Mouse (Mus musculus) thymus, postnatal 14 days (tissue): ENCODE measurements around the gene Sptbn1.
A peak's percentile ranks its signal among the peaks of the same experiment; 100 is the strongest.
"Not testable (repeated sequence)": the region's sequence is repeated elsewhere in the genome, so short reads cannot be mapped to it uniquely, and the experiment has no call there.

ENCODE experiments used
- DNase-seq: peaks from one replicate; pipeline ENCODE4 v3.0.0; 2021

The Sptbn1 gene

DNA sequence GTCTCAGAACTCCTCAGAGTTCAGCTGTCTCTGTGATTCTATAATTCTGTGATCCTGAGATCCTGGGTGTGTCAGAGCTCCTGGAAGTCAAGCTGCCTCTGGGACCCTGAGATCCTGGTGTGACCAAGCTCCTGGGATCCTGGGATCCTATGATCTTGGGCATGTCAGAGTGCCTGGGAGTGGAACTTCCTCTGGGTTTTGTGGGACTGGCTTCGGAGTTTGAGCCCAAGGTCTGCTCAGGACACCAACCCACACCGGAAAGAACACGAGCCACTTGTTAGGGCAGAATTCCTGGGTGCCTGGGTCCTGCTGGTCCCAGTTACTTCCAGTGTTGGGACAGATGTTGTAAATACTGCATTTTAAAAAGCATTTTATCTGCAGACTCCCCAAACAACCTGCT lies 12.8 kb downstream of the Sptbn1 start:
- DNase-seq = not testable (repeated sequence)

DNA sequence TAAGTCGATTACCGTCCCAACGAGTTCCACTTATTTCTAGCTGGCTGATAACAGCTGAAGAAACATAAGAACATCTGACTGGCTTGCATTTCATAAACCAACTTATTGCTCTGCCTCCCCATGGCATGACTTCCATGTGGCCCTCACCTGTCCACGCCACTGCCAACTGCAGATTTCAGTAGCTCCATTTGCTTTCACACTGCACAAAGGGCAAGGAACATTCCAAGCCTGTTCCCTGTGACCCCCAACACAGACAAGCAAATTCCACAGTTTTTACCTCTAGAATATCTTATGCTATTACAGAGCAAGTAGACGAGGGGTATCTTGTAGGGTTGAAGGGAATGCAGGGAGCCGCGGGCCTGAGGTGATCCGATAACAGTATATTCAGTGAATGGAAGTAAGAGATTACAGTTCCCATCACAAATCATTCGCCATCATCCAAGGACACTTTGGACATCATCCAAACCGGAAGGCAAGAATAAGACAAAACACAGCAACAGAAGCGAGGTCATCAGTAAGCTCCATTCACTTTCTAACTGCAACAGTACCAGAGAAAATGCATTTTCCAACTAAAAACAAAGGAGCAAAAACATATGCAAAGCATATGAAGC lies 16.6 kb downstream of the Sptbn1 start:
- DNase-seq = no peak

DNA sequence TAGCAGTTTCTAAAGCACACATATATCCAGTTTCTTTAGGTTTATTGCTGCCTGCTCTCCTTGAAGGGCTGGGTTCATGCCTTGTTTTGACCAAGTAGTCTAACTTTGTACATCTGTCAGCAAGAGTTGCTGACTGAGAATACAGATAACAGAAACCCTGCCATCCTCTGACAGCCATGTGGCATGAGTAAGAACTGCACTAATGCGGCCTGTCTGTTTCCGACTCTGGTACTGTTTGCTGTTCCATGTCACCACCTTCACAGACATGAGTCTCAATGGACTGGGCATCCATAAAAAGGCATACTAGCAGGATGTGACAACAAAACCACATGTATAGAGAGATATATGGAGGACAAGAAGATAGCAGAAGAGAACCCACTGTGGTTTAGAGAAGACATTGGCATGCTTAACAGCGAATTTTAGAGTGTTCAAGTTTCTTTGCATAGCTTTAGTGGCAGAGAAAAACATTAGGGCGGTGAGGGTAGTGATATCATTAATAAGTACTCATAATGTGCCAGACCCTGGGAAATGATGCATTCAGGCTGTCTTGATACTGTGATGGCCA lies 18.4 kb downstream of the Sptbn1 start:
- no peak for DNase-seq

DNA sequence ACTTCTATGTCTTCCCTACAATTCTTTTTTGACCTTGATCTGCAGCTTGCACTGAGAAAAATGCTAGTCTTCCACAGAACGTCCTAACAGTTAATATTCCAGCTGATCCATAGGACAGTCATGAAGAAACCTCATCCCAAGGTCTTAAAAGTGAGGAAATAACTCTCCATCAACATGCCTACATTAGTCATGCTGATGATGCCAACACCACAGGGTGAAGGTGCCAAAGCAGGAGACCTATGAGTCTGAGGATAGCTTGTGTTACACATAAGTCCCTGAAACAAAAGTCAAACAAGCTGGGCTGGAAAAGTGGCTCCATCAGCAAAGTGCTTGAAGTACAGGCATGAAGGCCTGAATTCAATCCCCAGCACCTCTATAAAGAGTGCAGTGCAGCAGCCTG lies 20.9 kb downstream of the Sptbn1 start:
- no peak for DNase-seq

DNA sequence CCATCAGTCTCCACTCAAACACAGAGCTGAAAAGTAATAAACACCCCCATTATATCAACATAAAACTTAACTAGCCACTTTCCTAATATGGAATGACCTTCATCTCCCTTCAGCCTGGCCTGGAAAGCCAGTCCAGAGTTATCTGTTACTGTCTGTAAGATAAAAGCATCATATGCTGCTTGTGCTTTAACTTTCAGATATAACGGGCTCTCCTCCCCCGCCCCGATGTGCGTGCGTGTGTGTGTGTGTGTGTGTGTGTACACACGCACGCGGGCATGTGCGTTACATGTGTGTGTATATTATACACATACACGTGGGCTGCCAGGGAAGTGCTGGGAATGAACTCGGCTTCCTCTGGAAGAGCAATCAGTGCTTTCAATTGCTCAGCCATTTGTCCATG lies 21.8 kb downstream of the Sptbn1 start:
- DNase-seq = no peak

DNA sequence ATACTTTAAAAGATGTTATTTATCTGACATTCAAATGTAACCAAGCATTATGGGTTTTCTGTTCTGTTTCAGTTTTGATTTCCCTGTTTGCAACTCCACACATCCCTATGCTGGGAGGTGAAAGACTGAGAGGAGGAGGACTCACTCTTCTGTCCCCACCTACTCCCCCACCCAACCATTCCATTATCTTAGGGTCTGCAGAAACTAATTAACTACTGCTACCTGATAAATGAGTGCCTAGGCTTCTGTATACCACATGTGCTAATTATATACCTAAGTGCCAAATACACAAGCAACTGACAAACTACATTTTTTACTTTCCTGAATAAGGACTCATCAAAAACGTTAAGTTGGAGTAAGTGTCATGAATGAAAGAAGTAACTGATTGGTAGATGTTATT lies 23.8 kb downstream of the Sptbn1 start:
- DNase-seq = no peak

DNA sequence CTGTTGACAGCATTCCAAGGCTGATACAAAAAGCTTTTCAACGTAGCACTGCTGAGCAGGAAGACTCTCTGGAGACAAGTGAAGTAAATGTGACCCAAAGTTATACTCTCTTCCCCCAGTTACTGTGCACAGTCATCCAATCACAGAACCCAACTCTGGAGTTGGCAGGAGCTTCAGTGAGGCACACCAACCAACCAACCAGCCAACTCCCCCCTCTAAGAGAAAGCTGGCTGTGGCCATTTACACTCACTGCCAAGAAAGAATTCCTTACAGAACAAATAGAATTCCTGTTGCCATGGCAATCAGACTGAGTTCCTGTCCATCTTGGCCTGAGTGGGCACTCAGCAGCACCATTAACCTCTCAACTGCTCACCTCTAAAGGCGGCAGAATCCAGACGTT lies 24.4 kb downstream of the Sptbn1 start:
- no peak for DNase-seq

DNA sequence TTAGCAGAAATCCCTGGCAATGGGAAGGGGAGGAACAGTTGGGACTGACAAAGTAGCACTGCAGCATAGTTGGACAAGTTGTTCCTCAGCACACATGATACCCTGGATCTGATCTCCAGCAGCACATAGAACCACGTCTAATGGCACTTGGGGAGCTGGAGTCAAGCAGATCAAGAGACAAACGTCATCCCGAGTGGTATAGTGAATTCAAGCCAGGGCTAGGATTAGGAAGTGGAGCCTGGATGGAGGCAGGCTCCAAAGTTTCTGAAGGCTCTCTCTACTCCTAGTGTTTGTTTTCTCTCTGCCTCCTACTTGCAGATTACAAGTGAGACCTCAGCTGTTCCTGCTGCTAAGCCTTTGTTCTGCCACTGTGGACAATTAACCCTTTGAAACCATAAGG lies 27.1 kb downstream of the Sptbn1 start:
- DNase-seq = no peak

DNA sequence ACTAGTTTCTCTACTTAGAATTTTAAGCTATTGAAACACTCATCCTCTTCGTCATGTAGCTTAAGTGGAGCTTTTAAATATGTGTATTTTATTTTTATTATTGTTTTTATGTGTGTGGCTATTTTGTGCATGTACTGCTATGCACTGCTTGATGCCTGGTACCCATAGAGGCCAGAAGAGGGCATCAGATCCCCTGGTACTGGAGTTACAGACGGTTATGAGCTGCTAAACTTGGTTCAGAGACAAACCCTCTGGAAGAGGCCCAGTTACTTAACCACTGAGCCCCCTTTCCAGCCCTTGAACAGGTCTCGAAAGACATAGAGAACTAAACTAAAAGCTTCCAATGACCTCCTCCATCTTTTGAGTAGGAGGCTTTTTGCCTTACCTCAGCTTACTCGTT lies 30.0 kb downstream of the Sptbn1 start:
- peak; percentile 26 for DNase-seq

DNA sequence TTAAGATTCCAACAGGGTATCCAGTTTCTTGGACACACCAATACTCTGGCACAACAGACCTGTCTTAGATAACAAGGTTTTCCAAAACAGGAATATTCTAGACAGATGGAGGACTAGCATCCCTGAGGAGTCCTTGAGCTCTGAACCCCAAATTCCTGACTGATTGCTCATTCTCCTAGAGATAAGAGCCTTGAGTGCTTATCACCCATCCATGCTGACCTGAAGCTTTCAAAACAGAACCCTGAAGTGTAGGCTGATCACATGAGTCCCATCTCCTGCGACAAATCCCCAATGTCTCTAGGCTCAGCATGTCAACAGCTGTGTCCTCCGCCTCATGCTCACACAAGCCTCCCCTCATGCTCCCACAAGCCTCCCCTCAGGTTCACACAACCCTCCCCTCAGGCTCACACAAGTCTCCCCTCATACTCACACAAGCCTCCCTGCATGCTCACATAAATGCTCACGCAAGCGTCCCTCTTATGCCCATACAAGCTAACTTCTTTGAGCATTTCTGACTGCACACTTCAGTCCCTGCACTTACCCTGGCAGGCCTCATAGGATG lies 31.2 kb downstream of the Sptbn1 start:
- no peak for DNase-seq

DNA sequence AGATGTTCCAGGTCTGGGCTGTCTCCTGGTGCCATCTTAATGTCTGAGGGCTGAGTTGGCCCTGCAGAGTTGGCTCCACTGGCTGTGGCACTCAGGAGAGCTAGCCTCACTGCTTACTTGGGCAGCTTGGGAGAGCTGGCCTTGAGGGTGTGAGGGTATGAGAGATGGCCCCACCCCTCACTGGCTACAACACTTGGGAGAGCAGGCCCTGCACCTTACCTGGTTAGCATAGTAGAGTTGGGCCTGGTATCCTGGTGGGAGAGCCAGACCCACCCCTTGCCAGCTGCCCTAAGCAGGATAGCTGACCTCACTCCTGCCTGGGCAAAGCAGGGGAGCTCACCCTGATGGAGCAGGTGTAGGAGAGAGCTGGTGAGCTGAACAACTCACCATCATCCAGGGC lies 32.3 kb downstream of the Sptbn1 start:
- DNase-seq = no peak

DNA sequence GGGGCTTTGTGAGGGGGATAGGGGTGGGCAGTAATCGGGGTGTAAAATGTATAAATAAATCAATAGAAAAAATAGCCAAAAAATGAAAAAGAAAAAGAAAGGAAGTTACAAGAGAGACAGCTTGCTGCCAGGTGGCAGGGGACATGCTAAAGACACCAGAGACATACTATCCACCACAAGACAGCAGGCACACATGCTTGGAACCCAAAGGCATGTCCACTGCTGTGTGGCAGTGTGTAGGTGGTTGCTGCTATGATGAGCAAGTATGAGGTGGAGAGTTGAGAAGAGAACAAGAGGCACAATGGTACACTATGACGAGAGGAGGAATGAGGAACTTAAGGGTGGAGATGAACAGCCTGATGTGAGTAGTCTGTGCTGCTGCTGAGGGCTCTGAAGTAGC lies 32.8 kb downstream of the Sptbn1 start:
- DNase-seq = no peak

DNA sequence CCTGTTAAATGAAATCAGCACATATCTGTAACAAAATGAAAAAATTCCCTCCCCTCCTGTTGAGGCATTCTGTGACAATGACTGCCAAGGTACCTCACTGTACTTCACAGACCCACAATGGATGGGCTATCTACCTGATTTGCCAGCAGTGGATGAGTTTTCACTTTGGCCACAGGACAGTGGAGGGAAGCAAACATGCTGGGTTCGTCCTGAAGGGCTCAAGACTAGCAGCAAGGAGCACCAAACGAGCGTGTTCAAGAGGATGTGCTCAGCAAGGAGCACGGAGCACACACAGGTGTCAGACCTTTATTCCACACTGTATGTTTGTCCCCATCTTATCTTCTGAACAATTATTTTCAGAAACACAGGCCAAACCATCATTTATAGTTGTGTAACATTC lies 34.0 kb downstream of the Sptbn1 start:
- no peak for DNase-seq

DNA sequence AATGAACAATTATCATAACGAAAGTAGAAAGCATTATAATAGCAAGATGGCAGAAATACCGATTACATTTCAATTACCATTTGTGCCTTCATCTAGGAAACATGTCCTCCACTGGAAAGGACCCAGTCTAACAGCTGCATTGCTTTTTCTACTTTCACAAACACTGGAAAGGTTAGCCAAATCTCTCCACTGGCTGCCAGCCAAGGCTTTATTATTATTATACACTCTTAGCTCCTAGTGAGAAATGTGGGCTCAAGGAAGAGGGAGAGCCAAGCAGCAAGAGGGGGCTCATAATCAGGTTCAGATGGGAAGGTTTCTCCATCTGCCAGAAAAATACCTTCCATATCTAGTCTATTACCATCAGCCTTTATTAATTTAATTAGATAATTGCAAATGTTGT lies 35.9 kb downstream of the Sptbn1 start:
- DNase-seq = no peak

DNA sequence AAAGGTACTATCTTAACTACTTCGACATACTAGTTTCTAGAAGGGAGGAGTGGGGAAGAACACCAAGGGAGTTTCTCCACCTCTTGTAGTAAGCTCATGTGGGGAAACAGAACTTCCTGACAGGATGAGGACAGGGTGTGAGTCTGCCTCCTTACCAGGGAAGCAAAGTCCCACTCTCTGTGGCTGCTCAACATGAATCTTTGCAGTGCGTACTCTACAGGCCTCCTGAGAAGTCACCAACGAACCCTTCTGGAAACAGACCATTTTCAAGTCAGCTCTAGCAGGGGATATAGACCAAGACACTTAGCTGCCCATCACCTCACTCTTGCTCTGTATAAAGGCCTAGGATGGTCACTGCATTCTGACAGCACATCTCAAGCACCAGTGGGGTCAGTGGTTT lies 36.6 kb downstream of the Sptbn1 start:
- no peak for DNase-seq

DNA sequence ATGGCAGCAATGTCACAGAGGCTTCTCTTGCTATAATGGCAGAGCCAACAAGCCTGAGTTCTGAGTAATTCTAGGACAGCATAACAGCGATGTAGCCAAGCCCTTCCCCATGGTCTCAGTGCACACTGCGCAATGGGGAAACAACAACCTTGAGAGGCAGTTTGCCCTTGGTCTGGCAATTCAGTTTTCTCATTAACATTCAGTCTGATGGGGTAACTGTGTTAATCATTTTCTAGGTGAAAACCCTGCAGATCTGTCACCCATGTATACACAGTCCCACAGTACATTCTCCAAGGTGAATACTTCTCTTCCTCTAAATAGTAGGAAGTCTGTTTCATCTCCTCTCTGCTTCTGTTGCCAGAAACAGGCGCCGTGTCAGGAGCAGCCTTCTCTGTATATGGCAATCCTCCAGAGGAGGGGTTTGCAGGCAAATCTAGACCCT lies 37.6 kb downstream of the Sptbn1 start:
- no peak for DNase-seq

DNA sequence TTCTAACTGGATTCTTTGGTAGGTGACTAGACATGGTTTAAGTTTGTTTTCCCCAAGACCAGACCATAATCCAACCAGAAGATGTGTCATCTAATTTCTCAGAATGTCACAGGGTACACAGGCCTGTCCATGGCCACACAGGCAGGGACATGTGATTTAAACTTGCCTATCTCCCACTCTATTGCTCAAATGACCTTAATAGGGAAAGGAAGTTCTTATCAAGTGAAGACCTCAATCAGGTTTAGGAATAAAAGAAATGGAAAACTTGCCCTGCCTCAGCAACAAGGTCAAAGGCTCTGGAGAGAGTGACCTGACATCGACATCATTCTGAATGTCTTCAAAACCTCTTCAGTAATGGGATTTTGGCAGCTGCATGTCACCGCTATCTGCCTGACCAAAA lies 41.2 kb downstream of the Sptbn1 start:
- DNase-seq = no peak

DNA sequence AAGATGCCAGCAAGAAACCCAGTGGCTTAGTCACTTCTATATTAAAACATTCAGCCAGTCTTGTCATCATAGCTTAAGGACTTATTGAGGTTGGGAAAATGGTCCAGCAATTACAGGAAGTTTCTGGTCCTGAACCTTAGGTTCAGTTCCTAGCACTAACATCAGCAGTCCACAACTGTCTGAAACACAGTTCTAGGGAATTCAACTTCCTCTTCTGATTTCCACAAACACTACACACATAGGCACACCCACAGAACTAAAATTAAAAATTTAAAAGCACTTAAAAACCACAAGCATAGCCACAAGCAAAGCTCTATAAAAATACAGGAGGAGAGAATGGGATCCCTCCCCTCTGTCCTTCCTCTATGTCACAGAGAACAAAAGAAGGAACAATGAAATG lies 43.4 kb downstream of the Sptbn1 start:
- no peak for DNase-seq

DNA sequence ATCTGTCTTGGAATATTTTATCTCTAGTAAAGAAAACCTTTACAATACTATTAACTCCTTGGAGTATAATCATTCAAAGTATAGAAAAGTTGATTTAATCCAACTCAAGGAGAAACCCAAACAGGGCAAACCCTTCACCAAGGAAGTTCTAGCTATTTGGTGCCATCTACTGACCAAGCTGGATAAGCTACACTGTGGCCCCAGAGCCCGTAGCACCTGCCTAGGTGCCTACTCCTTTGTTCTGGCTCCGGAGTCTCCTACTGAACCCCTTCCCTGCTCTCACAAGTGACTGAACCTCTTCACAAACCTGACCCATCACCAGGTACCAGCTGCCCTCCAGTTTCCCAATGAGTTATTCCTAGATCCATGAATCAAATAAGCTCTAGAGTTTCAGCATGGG lies 45.3 kb downstream of the Sptbn1 start:
- peak; percentile 58 for DNase-seq

DNA sequence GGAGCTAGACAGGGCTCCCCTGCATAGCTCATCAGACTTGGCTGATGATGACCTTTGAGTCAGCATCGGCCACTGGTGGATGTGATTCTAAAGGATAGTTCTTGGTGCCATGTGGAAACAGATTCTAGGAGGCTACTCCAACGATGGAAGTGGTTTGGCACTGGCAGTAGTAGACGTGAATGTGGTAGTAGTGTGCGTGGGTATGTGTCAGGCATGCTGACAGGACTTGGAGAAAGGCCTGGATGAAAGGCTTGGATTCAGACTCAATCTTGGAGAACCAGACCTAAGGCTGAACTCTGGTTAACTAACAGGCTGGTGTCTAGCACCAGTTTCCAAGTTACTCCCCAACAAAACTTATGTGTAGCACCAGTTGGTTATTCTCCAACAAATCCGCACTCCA lies 46.9 kb downstream of the Sptbn1 start:
- DNase-seq = no peak

DNA sequence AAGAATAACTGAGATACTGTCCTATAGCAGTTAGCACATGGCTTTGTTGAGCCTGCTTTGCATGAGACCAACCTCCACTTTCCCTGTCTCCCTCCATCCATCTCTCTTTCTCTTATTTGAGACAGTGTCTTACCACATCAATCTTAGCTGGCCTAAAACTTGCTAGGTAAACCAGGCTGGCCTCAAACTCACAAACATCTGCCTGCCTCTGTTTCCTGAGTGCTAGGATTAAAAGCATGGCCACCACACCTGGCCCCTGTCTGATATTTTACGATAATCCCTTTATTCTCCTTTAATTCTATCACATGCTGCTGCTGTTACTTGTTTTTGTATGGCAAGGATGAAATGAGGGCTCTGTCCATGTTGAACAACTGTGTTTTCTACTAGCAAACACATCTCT lies 49.6 kb downstream of the Sptbn1 start:
- DNase-seq = no peak

DNA sequence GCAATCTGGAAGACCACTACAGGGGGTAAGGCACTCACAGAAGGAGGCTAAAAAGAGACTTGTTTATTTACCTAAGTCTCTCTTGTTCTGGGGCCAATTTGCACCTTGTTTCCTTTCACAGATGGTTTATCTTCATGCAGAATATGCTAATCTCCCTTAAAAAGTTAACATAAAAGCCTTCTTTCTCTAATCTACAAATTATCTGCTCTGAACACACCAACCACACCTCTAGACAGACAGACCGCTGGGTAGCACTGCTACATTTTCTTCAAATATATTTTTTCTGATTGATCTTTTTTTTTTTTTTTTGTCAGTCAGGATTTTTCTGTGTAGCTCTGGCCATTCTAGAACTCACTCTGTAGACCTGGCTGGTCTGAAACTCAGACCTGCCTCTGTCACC lies 50.5 kb downstream of the Sptbn1 start:
- DNase-seq = no peak

DNA sequence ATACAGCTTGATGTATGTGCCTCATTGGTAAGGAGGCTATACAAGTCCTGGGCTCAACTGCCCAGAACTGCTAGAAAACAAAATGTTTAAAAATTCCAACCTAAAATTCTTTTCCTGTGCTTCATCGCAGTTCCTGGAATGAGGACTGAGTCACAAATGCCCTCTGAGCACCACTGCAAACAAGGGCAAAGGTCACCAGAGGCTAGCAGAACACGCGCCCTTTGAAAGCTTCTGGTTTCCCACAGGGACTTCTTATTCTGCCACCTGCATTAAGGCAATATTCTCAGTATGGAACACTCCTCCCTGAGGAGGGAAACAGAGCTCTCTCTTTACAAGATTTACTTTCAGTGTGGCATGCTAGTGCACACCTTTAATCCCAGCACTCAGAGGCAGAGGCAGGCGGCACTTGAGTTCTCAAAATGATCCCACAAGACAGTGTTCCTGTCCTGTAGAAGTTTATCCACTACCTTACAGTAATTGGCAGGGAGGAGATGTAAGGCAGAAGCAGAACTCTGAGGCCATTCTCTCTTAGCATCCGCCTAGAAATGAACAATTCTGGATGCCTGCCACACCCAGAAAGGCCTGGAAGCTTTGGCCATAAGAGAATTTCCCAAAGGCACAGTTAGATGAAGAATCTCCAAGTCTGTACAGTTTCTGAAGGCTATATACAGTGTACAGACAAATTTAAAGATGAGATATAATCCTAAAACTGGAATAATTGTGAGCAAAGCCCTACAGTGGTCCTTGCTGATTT lies 56.1 kb downstream of the Sptbn1 start:
- DNase-seq = no peak

DNA sequence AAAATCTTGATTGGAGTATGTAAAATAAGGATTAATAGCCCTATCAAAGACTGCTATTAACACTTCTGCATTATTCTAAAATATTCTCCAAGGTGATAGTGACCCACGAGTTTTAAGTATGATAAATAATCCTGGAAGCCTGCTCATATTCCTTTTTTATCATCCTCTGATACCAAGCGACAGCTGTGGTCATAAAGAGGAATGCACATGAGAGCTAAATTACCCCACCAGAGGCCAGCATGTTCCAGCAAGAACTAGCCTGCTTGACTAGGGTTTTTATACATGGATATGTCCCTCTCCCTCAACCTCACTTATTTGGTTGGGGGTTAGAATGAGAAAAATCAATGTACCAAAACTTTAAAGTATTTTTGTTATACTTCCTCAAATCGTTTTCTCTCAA lies 56.8 kb downstream of the Sptbn1 start:
- DNase-seq = no peak
